Mouse (Mus musculus) kidney, postnatal 14 days (tissue): Measurements from ENCODE around the gene Dclk2.

Experiments used
- DNase-seq: peaks from one replicate; pipeline ENCODE4 v3.0.0; 2022; ENCODE audit warnings: mixed read lengths

Dclk2 gene

GRCm38 (mm10) chr3:86754595-86755557 is 165.8 kb downstream of the Dclk2 start:
- DNase-seq: peak; percentile 10

GRCm38 (mm10) chr3:86754178-86754577 is 166.5 kb downstream of the Dclk2 start:
- peak; percentile 64 for DNase-seq

- no peak for DNase-seq
These were observed 170.0 kb downstream of the Dclk2 start for GRCm38 (mm10) chr3:86750652-86751051.

GRCm38 (mm10) chr3:86745769-86746512 is 174.7 kb downstream of the Dclk2 start:
- peak; percentile 21 for DNase-seq

GRCm38 (mm10) chr3:86745348-86745747 is 175.3 kb downstream of the Dclk2 start:
- DNase-seq: no peak

- DNase-seq: no peak
These were observed 180.9 kb downstream of the Dclk2 start for GRCm38 (mm10) chr3:86739745-86740144.

GRCm38 (mm10) chr3:86738831-86739230 is 181.8 kb downstream of the Dclk2 start:
- DNase-seq: no peak
